25 mouse cellular contexts compared by ENCODE assay signal in the genomic region with DNA sequence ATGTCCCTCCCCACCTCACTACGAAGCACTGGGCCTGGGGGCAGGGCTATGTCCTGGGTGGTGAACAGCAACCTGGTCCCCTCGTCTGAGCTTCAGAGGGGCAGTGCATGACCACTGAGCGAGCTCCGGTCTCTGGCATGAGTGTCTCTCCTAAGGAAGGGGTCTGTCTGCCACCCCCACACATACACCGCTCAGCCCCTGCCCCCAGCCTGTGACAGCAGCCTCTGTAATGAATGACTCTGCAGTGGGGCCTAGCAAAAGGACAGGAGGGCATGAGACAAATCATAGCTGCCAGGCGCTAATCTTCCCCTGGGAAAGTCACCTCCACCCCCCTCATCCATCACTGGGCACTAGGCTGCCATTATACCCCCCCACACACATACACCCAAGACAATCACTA.
DNase-seq lines count a peak whose midpoint lies in the region; ATAC-seq lines count a peak whose summit lies in the region.
"Had no signal": no experiment of that assay in that cellular context is flagged by ENCODE, and none has a peak within 500 bp of the region (broad histone marks: within the 10 kb centered on the region; RNA-seq: fewer than 3 reads in every experiment).

No protein-coding gene starts in this region.

- H3K9ac ChIP-seq in hindbrain, embryonic 14.5 days, result no peak overlapping the region
- H3K9ac ChIP-seq in hindbrain, embryonic 12.5 days, result no peak overlapping the region
- no peak overlapping the region for H3K9ac ChIP-seq in hindbrain, embryonic 16.5 days (ENCODE audit: low read depth, low read length)
- no peak overlapping the region for H3K9ac ChIP-seq in hindbrain, embryonic 13.5 days
- H3K9ac ChIP-seq: embryonic facial prominence, embryonic 13.5 days; embryonic facial prominence, embryonic 15.5 days; forebrain, embryonic 13.5 days; forebrain, embryonic 15.5 days had no signal

- no peaks in the 10 kb centered on the region for H3K9me3 ChIP-seq in hindbrain, embryonic 10.5 days
- no peaks in the 10 kb centered on the region for H3K9me3 ChIP-seq in hindbrain, embryonic 14.5 days (ENCODE audit: control insufficient read depth, low read length)
- no peaks in the 10 kb centered on the region for H3K9me3 ChIP-seq in hindbrain, embryonic 12.5 days (replicated peaks)
- no peaks in the 10 kb centered on the region for H3K9me3 ChIP-seq in hindbrain, embryonic 16.5 days (ENCODE audit: control insufficient read depth, low read length)
- no peaks in the 10 kb centered on the region for H3K9me3 ChIP-seq in hindbrain, embryonic 13.5 days
- H3K9me3 ChIP-seq: embryonic facial prominence, embryonic 13.5 days; embryonic facial prominence, embryonic 15.5 days; forebrain, embryonic 13.5 days; forebrain, embryonic 15.5 days; G1E had no signal

- H3K27ac ChIP-seq in hindbrain, embryonic 10.5 days, result peak overlapping the region; percentile 68
- no peak overlapping the region for H3K27ac ChIP-seq in hindbrain, embryonic 14.5 days
- H3K27ac ChIP-seq in hindbrain, embryonic 12.5 days, result peak overlapping the region; percentile 30; the same call in 1 of the 2 replicates
- no peak overlapping the region for H3K27ac ChIP-seq in hindbrain, embryonic 16.5 days (ENCODE audit: low read depth, low read length)
- H3K27ac ChIP-seq in hindbrain, embryonic 13.5 days, result 0 out of 2 replicates have a peak overlapping the region, but pooled peaks have one; percentile 6
- H3K27ac ChIP-seq: embryonic facial prominence, embryonic 13.5 days; embryonic facial prominence, embryonic 15.5 days; forebrain, embryonic 13.5 days; forebrain, embryonic 15.5 days had no signal

- no peak; the same call in 1 of the 2 replicates for ATAC-seq in hindbrain, embryonic 14.5 days (ENCODE audit: low FRiP score)
- peak; percentile 58; the same call in 1 of the 2 replicates for ATAC-seq in hindbrain, embryonic 12.5 days (ENCODE audit: low FRiP score)
- no peak for ATAC-seq in hindbrain, embryonic 16.5 days
- ATAC-seq in hindbrain, embryonic 13.5 days (ENCODE audit: low FRiP score), result 0 out of 2 replicates have a peak, but pooled peaks have one; percentile 39
- 0 out of 2 replicates have a peak, but pooled peaks have one; percentile 14 for ATAC-seq in neutrophil, adult 5-6 weeks (ENCODE audit: extremely low read depth, insufficient number of reproducible peaks, low FRiP score, poor library complexity, severe bottlenecking)
- ATAC-seq: activated CD4-positive, CD25-positive, alpha-beta regulatory T cell, adult 4 months; CD4-positive, CD25-positive, alpha-beta regulatory T cell, adult 4 months; forebrain, embryonic 13.5 days; forebrain, embryonic 15.5 days; Patski had no signal

- H3K27me3 ChIP-seq in hindbrain, embryonic 10.5 days (ENCODE audit: insufficient read depth, poor library complexity, severe bottlenecking), result peaks cover 23% of the 10 kb centered on the region
- H3K27me3 ChIP-seq in hindbrain, embryonic 14.5 days (ENCODE audit: control insufficient read depth, insufficient read depth, low read length), result no peaks in the 10 kb centered on the region
- no peaks in the 10 kb centered on the region for H3K27me3 ChIP-seq in hindbrain, embryonic 12.5 days
- H3K27me3 ChIP-seq in hindbrain, embryonic 16.5 days (replicated peaks; ENCODE audit: control insufficient read depth, insufficient read depth, low read length), result no peaks in the 10 kb centered on the region
- H3K27me3 ChIP-seq in hindbrain, embryonic 13.5 days, result 0 out of 2 replicates have a peak, but pooled peaks cover 5% of the 10 kb centered on the region

- no peak overlapping the region for H3K4me3 ChIP-seq in hindbrain, embryonic 10.5 days
- no peak overlapping the region for H3K4me3 ChIP-seq in hindbrain, embryonic 14.5 days (replicated peaks; ENCODE audit: low read length)
- H3K4me3 ChIP-seq in hindbrain, embryonic 12.5 days, result no peak overlapping the region
- no peak overlapping the region for H3K4me3 ChIP-seq in hindbrain, embryonic 16.5 days (ENCODE audit: low read length)
- no peak overlapping the region for H3K4me3 ChIP-seq in hindbrain, embryonic 13.5 days
- H3K4me3 ChIP-seq: embryonic facial prominence, embryonic 13.5 days; embryonic facial prominence, embryonic 15.5 days; forebrain, embryonic 13.5 days; forebrain, embryonic 15.5 days had no signal

- H3K4me1 ChIP-seq in hindbrain, embryonic 10.5 days (replicated peaks), result peaks cover 48% of the 10 kb centered on the region
- no peaks in the 10 kb centered on the region; the same call in 1 of the 2 replicates for H3K4me1 ChIP-seq in hindbrain, embryonic 14.5 days (replicated peaks; ENCODE audit: control insufficient read depth, insufficient read depth, low read length)
- peaks cover 32% of the 10 kb centered on the region for H3K4me1 ChIP-seq in hindbrain, embryonic 12.5 days
- no peaks in the 10 kb centered on the region for H3K4me1 ChIP-seq in hindbrain, embryonic 16.5 days (ENCODE audit: control insufficient read depth, insufficient read depth, low read depth, low read length)
- peaks cover 32% of the 10 kb centered on the region for H3K4me1 ChIP-seq in hindbrain, embryonic 13.5 days (replicated peaks)
- H3K4me1 ChIP-seq: embryonic facial prominence, embryonic 13.5 days; embryonic facial prominence, embryonic 15.5 days had no signal

- no peaks in the 10 kb centered on the region for H3K36me3 ChIP-seq in hindbrain, embryonic 10.5 days
- H3K36me3 ChIP-seq in hindbrain, embryonic 14.5 days (replicated peaks; ENCODE audit: control insufficient read depth, insufficient read depth), result no peaks in the 10 kb centered on the region
- H3K36me3 ChIP-seq in hindbrain, embryonic 12.5 days, result no peaks in the 10 kb centered on the region
- H3K36me3 ChIP-seq in hindbrain, embryonic 16.5 days (ENCODE audit: control insufficient read depth, insufficient read depth, low read length), result no peaks in the 10 kb centered on the region
- no peaks in the 10 kb centered on the region for H3K36me3 ChIP-seq in hindbrain, embryonic 13.5 days
- H3K36me3 ChIP-seq: embryonic facial prominence, embryonic 13.5 days; embryonic facial prominence, embryonic 15.5 days; forebrain, embryonic 15.5 days; G1E had no signal

- no peak for DNase-seq in hindbrain, embryonic 10.5 days (ENCODE audit: low spot score)
- no peak for DNase-seq in hindbrain, embryonic 14.5 days (ENCODE audit: low spot score)
- DNase-seq in cerebellum, adult 11-12 months, result no peak
- DNase-seq: adrenal gland, adult 8-10 months; adrenal gland, postnatal 14 days; adrenal gland, postnatal 36 days; B cell, adult 2 months; cerebellum, adult 18-20 months; cerebellum, adult 8-10 months; cerebellum, adult 9-11 months; cerebellum, postnatal 14 days; cerebellum, postnatal 36 days; embryo, embryonic 11 days had no signal

- no peak overlapping the region for H3K4me2 ChIP-seq in hindbrain, embryonic 14.5 days (replicated peaks)
- no peak overlapping the region for H3K4me2 ChIP-seq in hindbrain, embryonic 12.5 days (replicated peaks)
- H3K4me2 ChIP-seq in hindbrain, embryonic 16.5 days (ENCODE audit: low read length), result no peak overlapping the region
- H3K4me2 ChIP-seq in hindbrain, embryonic 13.5 days, result no peak overlapping the region
- H3K4me2 ChIP-seq: embryonic facial prominence, embryonic 13.5 days; embryonic facial prominence, embryonic 15.5 days; forebrain, embryonic 13.5 days; forebrain, embryonic 15.5 days had no signal

- 54% methylated on average over 6 of the region's 6 CpGs for WGBS in hindbrain, embryonic 10.5 days
- 35% methylated on average over 6 of the region's 6 CpGs for WGBS in hindbrain, embryonic 14.5 days
- 47% methylated on average over 6 of the region's 6 CpGs for WGBS in hindbrain, embryonic 12.5 days
- 41% methylated on average over 6 of the region's 6 CpGs for WGBS in hindbrain, embryonic 16.5 days
- WGBS in hindbrain, embryonic 13.5 days, result 39% methylated on average over 6 of the region's 6 CpGs

Comparison
In these comparisons a context has a peak if more than half of its experiments do, and no peak if none do; other contexts are left out.
1. H3K27ac ChIP-seq: peak in hindbrain, embryonic 10.5 days (single experiment), hindbrain, embryonic 12.5 days (single experiment) and hindbrain, embryonic 13.5 days (single experiment); none in hindbrain, embryonic 14.5 days (single experiment) and hindbrain, embryonic 16.5 days (single experiment).
2. ATAC-seq: peak in hindbrain, embryonic 12.5 days (single experiment), hindbrain, embryonic 13.5 days (single experiment) and neutrophil, adult 5-6 weeks (single experiment); none in hindbrain, embryonic 14.5 days (single experiment) and hindbrain, embryonic 16.5 days (single experiment).